Mouse (Mus musculus): ENCODE results near the gene Hist1h2bh. TPM values are rescaled to one million over a fixed set of nuclear protein-coding genes. Genes with fewer than 3 reads are reported as not detected.

Hist1h2bh gene
- total RNA-seq, 2 experiments from 2014 or later = 32.4 to 144 TPM

DNA sequence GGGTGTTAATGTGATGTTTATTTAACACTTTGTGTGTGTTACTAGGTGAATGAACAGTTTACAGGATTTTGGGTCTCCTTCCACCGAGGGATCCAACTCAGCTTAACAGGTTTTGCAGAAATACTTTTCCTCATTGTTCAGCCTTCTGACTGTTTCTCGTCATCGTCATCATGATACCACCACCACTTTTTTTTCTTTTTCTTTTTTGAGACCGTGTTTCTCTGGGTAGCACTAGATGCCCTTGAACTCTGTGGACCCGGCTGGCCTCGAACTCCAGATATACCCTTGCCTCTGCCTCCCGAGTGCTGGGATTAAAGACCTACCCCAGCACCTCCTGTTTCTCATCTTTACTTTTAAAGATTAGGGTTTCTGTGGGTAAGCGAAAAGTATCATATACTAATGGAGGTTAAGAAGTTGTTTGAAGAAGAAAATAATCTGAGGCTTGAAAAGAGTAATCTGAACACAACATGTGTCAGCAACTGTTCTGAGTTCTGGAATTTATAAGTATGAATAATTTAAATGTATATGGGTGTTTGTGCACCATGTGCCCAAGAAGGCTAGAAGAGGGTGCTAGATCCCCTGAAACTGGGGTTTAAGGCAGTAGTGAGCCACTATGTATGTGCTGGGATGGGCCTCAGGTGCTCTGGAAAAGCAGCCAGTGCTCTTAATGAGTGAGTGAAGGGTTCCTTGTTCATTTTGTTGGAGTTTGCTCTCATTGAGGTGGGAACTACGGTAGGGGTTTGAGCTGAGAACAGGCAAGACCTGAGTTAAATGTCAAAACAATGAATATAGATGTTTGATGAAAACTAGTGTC, 10.7 kb downstream of the Hist1h2bh start:
- ATAC-seq (replicated peaks; ENCODE audit: poor library complexity) = no peak

DNA sequence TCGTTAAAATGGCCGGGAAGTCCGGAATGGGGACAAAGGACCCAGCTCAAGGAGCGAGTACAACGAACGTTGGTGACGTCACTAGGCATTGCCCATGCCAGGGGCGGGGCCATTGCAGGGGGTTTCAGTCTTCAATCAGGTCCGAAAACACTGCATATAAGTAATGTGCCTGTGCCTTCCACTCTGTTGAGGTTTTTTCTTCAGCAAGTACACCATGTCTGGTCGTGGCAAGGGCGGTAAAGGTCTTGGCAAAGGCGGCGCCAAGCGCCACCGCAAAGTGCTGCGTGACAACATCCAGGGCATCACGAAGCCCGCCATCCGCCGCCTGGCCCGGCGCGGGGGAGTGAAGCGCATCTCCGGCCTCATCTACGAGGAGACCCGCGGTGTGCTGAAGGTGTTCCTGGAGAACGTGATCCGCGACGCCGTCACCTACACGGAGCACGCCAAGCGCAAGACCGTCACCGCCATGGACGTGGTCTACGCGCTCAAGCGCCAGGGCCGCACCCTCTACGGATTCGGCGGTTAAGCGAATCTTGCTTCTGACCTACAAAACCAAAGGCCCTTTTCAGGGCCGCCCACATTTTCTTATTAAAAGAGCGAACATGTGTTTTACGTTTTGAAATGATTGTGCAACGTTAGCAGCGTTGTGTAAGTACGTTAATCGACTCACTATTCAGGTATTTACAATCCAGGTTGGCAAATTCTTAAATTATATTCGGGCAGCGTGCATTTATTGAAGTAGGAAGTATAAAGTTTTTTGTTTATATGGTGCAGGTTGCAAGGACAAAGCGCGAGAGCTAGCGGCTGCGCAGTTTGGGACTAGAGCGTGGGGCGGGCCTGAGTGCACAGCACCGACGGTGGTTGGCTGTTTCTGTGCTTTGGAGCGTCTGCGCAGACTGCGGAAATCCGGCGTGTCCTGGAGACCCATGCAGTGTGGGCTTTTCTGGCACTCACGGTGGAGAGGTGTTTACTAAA, 12.0 kb downstream of the Hist1h2bh start, which contains the start of gene Hist1h4h:
Hist1h4h (plus strand) TSS at position 150 of the 975 bp plus-strand sequence.
- peak; percentile 52 for ATAC-seq (replicated peaks; ENCODE audit: poor library complexity)

DNA sequence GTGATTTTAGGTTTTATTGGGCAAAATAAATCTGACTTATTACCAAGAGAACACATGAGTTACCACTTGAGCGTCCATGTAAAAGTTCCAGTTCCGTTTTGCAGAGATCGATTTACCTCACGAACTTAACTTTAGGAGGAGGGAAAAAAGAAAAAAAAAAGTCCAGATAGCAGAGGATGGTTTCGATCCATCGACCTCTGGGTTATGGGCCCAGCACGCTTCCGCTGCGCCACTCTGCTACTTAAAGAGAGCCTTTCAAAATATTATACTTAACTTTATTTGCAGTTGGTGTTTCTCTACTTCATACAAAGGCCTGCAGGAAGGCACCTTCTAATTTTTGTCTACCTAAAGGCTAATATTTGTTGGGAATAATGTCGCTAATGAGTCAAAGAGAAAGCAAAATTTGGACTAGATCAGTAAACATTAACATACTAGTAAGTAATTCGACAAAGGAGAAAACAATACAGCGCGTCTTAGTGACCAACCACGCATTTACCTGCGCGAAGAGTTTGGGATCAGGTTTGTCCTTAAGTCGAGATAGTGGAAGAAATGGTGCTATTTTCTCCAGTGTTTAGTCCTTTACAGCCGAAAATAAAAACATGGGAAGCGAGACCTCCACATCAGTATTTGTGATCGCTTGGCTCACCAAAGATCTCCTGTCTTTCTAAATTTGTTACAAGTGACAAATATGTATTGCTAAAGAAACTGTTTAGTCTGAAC, 12.9 kb downstream of the Hist1h2bh start:
- ATAC-seq (replicated peaks; ENCODE audit: poor library complexity) = no peak

DNA sequence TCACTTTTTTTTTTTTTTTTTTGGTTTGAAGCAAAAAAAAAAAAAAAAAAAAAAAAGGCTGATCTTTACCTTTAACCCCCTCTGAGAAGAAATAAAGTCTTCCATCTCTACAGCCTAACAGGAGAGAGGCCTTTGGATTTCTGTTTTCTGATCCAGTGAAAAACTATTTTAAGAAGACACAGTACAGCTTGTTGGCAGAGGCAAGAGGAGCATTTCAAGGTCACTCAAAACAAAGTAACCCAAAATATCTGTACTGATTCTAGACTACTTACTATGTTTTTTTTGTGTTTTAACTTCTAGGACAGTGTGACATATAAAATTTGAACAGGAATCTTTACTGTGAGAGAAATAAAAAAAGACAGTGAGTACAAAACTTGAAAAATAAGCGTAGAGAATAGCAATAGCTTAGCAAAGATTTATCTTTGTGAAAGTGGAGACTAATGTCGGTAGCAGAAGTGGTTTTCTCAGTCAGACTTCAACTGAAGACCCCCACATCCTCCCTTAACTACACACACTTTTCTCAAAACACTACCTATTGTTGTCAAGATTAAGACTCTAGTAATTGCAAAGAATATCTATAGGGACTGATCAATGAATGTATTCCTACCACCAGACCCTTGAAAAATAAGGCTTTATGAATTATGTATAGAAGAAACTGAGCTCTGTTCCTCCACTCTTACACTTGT, 13.6 kb downstream of the Hist1h2bh start:
- ATAC-seq (replicated peaks; ENCODE audit: poor library complexity) = no peak

DNA sequence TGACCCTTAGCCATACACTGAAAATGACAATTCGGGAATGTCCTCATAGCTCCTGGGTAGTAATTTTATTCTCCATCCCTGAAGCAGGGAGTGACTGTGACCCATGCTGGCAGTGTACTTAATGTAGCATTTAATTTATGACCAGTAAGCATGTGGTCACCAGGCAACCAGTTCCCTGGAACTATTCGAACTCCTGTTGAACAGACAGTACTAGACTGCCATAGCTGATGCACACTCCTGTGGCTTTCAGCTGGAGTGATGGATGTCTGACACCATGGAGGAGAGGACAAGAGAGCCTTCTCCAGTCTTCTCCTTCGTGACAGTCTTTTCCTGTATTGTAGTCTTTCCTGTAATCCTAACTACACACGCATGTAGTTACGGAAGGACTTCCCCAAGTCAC, 14.2 kb downstream of the Hist1h2bh start:
- no peak for ATAC-seq (replicated peaks; ENCODE audit: poor library complexity)

DNA sequence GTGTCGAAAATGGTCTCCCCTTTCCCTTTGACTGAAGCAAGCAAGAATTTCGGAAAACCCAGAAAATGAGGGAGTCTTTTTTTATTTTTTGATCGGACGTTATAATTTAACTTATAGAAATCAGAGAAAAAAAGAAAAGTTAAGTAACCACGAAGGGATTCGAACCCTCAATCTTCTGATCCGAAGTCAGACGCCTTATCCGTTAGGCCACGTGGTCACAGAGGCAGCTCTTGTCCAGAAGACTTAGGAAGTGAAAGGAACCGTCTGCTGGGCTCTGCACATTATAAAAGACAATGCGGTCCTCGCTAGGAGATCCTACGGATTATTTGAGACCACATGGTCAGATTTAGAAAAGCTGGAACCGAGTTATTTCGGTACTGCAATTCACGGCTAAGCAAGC, 16.9 kb downstream of the Hist1h2bh start:
- peak; percentile 43 for ATAC-seq (replicated peaks; ENCODE audit: poor library complexity)

DNA sequence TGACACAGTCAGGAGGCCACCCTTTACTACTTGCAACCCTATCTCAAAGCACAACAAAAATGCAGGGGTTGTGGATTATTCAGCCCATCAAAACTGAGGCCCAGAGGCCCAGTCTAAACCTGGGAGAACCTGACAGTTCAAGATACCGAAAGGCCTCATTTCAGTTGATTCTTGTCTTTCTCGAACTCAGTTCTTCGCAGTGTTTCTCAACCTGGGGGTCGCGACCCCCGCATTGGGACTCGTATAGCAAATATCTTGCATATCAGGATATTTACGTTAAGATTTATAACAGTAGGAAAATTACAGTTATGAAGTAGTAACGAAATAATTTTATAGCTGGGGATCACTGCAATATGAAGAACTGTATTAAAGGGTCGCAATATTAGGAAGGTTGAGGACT, 17.3 kb downstream of the Hist1h2bh start:
- no peak for ATAC-seq (replicated peaks; ENCODE audit: poor library complexity)

DNA sequence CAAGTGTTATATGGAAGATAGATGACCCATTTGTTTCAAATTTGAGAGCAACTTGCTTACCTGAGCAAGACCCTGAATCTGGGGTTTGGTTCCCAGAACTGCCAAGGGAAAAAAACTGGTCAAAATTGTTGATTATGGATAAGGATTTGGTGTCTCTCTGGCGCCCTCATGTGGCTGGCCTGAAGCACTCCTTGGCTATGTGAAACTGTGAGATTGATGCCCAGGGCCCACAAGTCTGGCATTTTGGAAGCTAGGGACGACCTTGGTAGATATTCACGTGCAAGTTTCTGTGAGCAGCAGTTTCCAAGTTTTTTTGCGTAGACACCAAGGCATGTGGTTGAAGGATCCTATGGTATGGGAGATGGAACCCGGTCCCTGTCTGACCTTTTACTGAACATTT, 18.5 kb downstream of the Hist1h2bh start:
- ATAC-seq (replicated peaks; ENCODE audit: poor library complexity) = peak; percentile 69

DNA sequence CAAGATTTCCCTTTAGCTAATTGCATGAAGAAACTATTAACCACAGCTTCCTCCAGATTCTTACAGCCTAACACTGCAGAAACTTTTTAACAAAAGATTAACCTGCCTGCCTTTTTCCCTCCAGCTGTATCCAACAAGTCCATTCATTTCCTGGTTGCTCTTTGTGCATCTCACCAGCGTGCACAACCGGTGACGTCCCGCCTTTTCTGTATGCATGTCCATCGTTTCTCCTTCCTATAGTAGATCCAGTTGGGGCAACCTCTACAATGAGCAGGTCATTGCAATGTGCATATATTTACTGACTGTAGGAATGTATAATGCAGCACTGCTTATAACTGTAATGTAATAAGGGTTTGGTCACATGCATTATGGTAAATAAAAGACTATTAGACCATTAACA, 19.2 kb downstream of the Hist1h2bh start:
- ATAC-seq (replicated peaks; ENCODE audit: poor library complexity) = no peak

DNA sequence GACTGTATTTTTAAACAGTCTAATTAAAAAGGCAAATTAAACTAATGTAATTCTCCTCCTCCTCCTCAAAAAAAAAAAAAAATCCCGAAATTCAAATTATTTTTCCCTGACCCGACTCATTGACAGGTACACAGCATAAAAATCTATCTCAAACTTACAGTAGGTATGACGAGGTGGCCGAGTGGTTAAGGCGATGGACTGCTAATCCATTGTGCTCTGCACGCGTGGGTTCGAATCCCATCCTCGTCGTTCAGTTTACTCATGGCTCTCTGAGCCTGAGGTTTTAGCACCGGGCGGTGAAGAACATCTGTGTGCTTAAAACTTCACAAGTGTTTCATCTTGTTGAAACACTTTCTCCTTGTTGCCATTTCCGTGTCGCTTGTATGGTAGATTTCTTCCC, 21.5 kb downstream of the Hist1h2bh start:
- ATAC-seq (replicated peaks; ENCODE audit: poor library complexity) = peak; percentile 35

DNA sequence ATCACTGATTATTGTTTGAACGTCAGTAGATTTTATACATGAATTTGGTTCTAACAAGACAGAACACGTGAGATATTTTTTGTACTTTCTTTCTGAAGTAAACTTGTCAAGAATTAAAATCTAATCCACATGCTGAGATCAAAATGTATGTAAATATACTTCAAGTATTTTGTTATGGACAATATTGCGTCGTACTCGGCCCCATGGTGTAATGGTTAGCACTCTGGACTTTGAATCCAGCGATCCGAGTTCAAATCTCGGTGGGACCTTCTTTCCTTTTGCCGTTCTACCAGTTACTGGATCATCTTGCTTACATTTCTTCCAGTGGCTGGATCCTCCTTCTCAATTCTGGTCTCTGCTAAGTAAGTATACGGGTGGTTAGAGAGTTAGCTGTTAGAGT, 23.8 kb downstream of the Hist1h2bh start:
- ATAC-seq (replicated peaks; ENCODE audit: poor library complexity) = peak; percentile 35

DNA sequence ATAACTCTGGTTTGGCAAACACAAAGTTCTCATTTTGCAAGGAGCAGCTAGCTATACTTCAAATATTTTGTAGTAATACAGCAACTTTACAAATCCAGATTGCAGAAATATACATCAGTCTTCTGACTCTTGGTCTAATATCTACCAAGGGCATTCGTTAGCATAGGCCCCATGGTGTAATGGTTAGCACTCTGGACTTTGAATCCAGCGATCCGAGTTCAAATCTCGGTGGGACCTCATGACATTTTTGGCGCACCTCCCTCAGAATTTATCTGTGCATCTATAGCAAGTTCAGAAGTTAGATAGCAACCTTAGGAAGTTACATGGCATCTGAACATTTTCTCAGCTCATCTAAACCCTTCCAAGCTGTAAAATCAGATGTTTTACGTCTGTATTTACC, 24.3 kb downstream of the Hist1h2bh start:
- peak; percentile 45 for ATAC-seq (replicated peaks; ENCODE audit: poor library complexity)

DNA sequence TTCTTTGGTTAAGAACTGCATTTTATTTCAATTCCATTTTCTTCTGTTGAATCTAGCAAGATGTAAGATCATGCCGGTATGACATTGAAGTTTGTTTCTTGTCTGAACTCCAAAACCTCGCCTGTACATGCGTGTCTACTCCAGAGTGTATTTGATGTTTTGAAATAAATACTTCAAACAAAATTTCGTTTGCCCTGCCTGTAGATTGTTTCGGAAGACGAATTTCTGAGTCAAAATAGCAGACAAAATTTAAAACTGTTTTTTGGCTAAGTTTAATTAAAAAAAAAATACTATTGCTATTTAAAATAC, 24.9 kb downstream of the Hist1h2bh start:
- ATAC-seq (replicated peaks; ENCODE audit: poor library complexity) = no peak

DNA sequence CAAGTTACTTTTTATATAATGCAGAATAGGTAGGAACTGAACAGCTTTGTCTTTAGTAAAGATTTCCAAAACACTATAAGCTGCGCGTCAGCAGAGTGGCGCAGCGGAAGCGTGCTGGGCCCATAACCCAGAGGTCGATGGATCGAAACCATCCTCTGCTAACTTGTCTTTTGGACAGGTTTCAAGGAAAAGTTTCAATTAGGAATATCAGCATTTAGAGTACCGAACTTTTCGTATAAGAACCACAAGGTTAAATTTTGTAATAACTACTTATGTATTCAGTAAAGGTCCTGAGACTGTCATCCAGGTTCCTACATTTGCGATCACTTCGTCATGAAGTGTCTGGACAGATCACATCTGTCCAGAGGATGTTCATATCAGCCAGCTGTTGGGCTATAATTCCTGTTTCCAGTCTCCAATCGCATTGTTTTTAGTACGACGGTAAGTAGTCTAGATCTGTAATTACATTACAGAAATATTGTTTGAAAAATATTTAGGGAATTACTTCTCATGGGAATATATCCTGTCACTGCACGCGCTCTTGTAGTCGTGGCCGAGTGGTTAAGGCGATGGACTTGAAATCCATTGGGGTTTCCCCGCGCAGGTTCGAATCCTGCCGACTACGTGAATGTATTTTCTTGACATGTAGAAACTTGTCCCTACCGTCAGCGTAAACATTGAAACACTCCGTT, 25.4 kb downstream of the Hist1h2bh start:
- ATAC-seq (replicated peaks; ENCODE audit: poor library complexity) = peak; percentile 49

DNA sequence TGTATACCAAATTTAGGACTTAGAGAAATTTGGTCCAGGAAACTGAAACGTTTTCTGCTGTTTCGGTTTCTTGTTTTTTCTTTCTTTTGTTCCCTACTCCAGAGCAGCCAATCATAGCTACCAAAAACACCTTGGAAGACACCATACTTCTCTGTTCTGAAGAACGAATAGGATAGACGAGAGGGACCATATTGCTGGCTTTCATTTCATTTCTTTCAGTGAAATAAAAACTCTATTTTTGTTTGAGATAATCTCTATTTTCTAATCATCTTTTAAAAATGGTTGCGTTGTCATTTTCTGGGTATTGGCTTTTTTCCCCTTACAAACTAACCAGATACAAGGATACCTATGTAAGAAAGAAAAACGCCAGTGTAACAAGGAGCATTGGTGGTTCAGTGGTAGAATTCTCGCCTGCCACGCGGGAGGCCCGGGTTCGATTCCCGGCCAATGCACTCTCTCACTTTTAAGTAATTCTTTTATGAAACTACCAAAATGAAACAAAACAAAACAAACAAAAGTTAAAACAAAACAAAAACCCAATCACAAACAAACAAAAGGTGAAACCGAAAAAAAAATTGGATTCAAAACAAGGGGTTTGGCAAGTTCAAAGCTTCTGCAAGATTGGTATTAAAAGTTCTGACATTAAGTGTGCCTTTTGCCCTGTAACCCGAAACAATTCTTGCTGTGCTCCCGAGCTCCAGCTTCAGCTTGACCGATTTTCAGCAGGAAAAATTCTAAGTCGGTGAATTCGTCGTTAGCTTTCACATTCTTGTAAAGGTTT, 26.2 kb downstream of the Hist1h2bh start:
- ATAC-seq (replicated peaks; ENCODE audit: poor library complexity) = peak; percentile 21

DNA sequence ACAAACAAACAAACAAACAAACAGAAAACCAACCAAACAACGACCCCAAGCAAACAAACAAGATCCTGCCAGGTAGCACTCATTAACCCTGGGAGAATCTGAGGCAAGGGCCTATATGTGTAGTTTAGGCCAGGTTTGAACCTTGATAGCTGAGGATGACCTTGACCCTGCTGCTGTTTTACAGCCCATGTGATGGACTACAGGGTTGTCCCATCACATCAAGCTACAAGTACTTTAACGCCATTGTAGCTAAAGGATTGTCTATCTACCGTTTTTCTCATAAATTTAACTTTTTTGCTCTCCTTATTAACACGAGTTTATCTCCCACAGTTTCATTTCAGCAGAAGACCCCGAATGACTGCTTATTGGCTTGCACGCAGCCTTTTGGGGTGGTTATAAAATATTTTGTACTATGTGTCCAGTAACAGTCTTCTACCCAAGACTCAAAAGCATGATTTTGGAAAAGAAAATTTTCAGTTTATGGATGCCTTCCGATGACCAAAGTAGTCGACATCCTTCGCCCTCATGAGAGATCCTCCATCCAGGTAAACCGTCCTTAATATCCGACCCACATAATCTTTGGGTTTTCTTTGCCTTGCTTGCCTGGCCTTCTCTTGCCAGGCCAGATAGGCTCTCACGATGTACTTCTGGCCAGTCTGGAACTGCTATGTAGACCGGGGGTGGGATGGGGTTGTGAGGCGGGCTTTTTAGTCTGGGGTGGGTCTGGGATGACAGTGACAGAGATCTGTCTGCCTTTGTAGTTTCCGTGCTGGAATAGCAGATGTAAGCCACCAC, 27.2 kb downstream of the Hist1h2bh start:
- no peak for ATAC-seq (replicated peaks; ENCODE audit: poor library complexity)

DNA sequence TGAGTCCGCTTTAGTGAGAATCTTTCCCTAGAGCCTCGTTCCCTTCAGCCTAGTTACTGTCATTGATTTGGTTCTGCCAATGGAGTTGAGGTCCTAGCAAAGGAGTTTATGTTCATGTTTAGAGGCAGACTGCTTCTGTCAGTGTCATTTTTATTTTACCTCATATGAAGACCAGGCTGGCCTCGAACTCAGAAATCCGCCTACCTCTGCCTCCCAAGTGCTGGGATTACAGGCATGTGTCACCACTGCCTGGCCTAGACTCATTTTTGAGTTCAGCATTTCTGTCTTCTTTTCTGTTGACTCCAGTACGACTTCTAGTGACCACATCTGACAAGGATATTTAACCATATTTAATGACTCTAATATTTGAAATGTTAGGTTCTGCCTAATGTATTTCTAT, 27.9 kb downstream of the Hist1h2bh start:
- ATAC-seq (replicated peaks; ENCODE audit: poor library complexity) = no peak

DNA sequence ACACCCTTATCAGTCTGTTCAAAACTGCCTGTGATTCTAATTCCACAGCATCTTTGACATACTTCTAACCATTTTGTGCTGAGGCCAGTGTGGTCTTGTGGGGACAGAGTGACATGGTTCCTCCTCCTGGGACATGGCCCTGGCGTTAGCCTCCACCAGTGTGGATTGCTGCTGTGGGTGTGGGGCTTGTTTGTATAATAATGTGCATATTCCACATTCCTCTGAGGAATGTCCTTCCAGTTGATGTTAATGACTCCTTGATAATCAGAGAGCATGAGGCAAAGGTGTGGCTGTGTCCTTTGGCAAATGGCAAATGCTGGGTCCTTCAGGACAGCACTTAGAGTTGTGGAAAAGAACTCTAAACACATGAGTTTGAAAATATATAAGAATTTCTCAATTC, 29.7 kb downstream of the Hist1h2bh start:
- no peak for ATAC-seq (replicated peaks; ENCODE audit: poor library complexity)

DNA sequence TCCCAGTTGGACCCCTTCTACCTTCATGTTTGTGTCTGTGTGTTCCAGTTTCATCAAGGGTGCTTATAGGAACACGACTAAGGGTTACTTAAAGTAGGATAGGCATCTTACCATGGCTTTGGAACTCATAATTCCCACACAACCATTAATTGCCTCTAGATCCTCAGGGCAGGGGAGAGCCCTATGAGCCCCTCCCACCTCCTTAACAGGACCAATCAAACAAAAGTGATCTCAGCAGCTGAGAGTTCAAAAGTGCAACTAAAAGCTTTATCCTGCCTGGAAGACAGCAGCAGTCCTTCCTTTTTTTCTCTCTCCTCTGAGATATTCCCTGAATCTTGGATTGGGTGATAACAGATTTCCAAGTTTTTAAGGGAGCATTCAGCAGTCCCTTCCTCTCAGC, 33.1 kb downstream of the Hist1h2bh start:
- ATAC-seq (replicated peaks; ENCODE audit: poor library complexity) = no peak
